Mouse (Mus musculus) lung, postnatal 0 days (tissue): Measurements from ENCODE around the gene Itpkc.

Experiments
- CTCF ChIP-seq: IDR thresholded peaks from 2 replicates; pipeline ENCODE4 v1.5.1; 2016; ENCODE audit warnings: antibody characterized with exemption, mild to moderate bottlenecking
- EP300 ChIP-seq: IDR thresholded peaks from 2 replicates; pipeline ENCODE4 v1.6.1; 2016; ENCODE audit warnings: antibody characterized with exemption, mild to moderate bottlenecking, control low read depth

DNA sequence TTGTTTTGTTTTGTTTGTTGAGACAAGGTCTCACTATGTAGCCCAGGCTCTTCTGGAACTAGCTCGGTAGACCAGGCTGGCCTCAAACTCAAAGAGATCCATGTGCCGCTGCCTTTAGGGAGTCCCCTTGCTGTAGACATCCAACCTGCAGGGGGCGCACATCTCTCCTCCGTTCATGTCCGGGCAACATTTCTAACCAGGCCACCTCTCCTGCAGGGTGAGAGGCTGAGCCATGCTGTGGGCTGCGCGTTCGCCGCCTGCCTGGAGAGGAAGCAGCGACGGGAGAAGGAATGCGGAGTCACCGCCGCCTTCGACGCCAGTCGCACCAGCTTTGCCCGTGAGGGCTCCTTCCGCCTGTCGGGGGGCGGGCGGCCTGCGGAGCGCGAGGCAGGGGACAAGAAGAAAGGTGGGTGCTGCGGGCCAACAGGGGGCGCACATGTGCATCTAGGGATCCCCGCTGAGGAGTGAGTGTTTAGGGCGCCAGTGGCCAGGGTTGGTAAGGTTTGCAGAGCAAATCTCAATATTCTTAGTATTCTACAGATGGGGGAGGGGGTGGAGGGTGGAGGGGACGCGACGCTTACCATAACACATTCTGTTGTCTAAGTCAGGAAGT is 45.4 kb upstream of the Itpkc start:
- TF ChIP-seq CTCF (peak; percentile 68), EP300 (no peak)
